Mouse (Mus musculus) CH12.LX (cell line): Measurements from ENCODE around the gene Ccdc115. TPM values are rescaled to one million over a fixed set of nuclear protein-coding genes. Genes with fewer than 3 reads are reported as not detected.
A peak's percentile ranks its signal among the peaks of the same experiment; 100 is the strongest.

Experiments
- DNase-seq: peaks from one replicate; pipeline ENCODE4 v3.0.0-alpha.2; 2013; ENCODE audit errors: extremely low read depth
- H3K27ac ChIP-seq: 2 replicates; pipeline ENCODE4 v1.5.1; 2012; ENCODE audit warnings: low read depth, mild to moderate bottlenecking, control low read depth, moderate library complexity; ENCODE audit not compliant: insufficient read depth
- H3K27me3 ChIP-seq: replicated peaks from 2 replicates; pipeline ENCODE3; 2012; ENCODE audit warnings: inconsistent platforms
- H3K36me3 ChIP-seq, 2 experiments: replicated peaks in 1 of 2; 2 replicates each; pipeline versions ENCODE3 to v1.6.1; 2012; ENCODE audit warnings: inconsistent platforms in 1 of 2, low read length in 1 of 2, mild to moderate bottlenecking in 1 of 2, mixed read lengths in 1 of 2, moderate library complexity in 1 of 2; ENCODE audit not compliant: control insufficient read depth in 1 of 2, insufficient read depth in 1 of 2
- H3K4me1 ChIP-seq, 2 experiments: 2 replicates each; pipeline ENCODE4 v1.6.1; 2012; ENCODE audit warnings: inconsistent platforms in 1 of 2, moderate library complexity in 1 of 2; ENCODE audit not compliant: insufficient read depth in 2 of 2, control insufficient read depth in 1 of 2
- H3K4me2 ChIP-seq: 2 replicates; pipeline ENCODE4 v1.6.1; 2012; ENCODE audit warnings: low read depth, mild to moderate bottlenecking, control low read depth; ENCODE audit not compliant: poor library complexity, insufficient read depth, severe bottlenecking
- H3K4me3 ChIP-seq, 3 experiments: fragments of 150-350 bp in 1 of 3; sonication (generic) in 1 of 3; replicated peaks in 1 of 3; 2 replicates each; pipeline versions ENCODE3 to v1.5.1; 2011 to 2012; ENCODE audit warnings: low read depth in 2 of 3, low read length in 2 of 3, mild to moderate bottlenecking in 2 of 3, moderate library complexity in 2 of 3, control low read depth in 1 of 3, improper control_type of control experiment in 1 of 3, inconsistent platforms in 1 of 3, mixed read lengths in 1 of 3; ENCODE audit not compliant: poor library complexity in 1 of 3
- H3K79me2 ChIP-seq: replicated peaks from 2 replicates; pipeline ENCODE4 v1.6.1; 2012; ENCODE audit warnings: mild to moderate bottlenecking, moderate library complexity; ENCODE audit not compliant: control insufficient read depth, poor library complexity, insufficient read depth, severe bottlenecking; ENCODE audit errors: extremely low read depth
- H3K9ac ChIP-seq: 2 replicates; pipeline ENCODE4 v1.6.1; 2012; ENCODE audit warnings: low read depth, mild to moderate bottlenecking, control low read depth, moderate library complexity; ENCODE audit not compliant: insufficient read depth
- H3K9me3 ChIP-seq: replicated peaks from 2 replicates; pipeline ENCODE3; 2012; ENCODE audit warnings: low read length, inconsistent platforms, mixed read lengths
- BHLHE40 ChIP-seq: IDR thresholded peaks from 2 replicates; pipeline ENCODE4 v1.6.1; 2011; ENCODE audit warnings: mild to moderate bottlenecking, low read depth, low read length, improper control_type of control experiment
- CHD1 ChIP-seq: IDR thresholded peaks from 2 replicates; pipeline ENCODE4 v1.6.1; 2012; ENCODE audit warnings: low read depth, low read length, improper control_type of control experiment, inconsistent platforms
- CHD2 ChIP-seq: IDR thresholded peaks from 2 replicates; pipeline ENCODE4 v1.6.1; 2011; ENCODE audit warnings: low read length, improper control_type of control experiment
- CTCF ChIP-seq, 2 experiments: IDR thresholded peaks in 1 of 2; conservative IDR thresholded peaks in 1 of 2; 2 replicates each; pipeline ENCODE4 v1.5.1; 2011 to 2012; ENCODE audit warnings: low read depth in 2 of 2, low read length in 2 of 2, improper control_type of control experiment in 1 of 2, inconsistent platforms in 1 of 2, mild to moderate bottlenecking in 1 of 2, moderate library complexity in 1 of 2
- E2F4 ChIP-seq: IDR thresholded peaks from 2 replicates; pipeline ENCODE4 v1.6.1; 2011; ENCODE audit warnings: low read depth, low read length, improper control_type of control experiment; ENCODE audit not compliant: insufficient replicate concordance
- ELF1 ChIP-seq: IDR thresholded peaks from 2 replicates; pipeline ENCODE4 v1.6.1; 2014; ENCODE audit warnings: low read depth, mild to moderate bottlenecking, inconsistent platforms, low read length, improper control_type of control experiment
- EP300 ChIP-seq: IDR thresholded peaks from 2 replicates; pipeline ENCODE4 v1.6.1; 2011; ENCODE audit warnings: low read length, improper control_type of control experiment
- ETS1 ChIP-seq: conservative IDR thresholded peaks from 2 replicates; pipeline ENCODE4 v1.6.1; 2012; ENCODE audit warnings: low read depth, mild to moderate bottlenecking, inconsistent platforms, low read length, improper control_type of control experiment, moderate library complexity
- IRF4 ChIP-seq: IDR thresholded peaks from 2 replicates; pipeline ENCODE4 v1.6.1; 2014; ENCODE audit warnings: low read depth, mild to moderate bottlenecking, inconsistent platforms, low read length, improper control_type of control experiment
- JUN ChIP-seq: IDR thresholded peaks from 2 replicates; pipeline ENCODE4 v1.6.1; 2011; ENCODE audit warnings: low read depth, mild to moderate bottlenecking, low read length, improper control_type of control experiment, moderate library complexity; ENCODE audit not compliant: insufficient read depth
- JUND ChIP-seq: conservative IDR thresholded peaks from 2 replicates; pipeline ENCODE4 v1.6.1; 2011; ENCODE audit warnings: low read depth, low read length, improper control_type of control experiment
- KAT2A ChIP-seq: IDR thresholded peaks from 2 replicates; pipeline ENCODE4 v1.6.1; 2012; ENCODE audit warnings: low read length, improper control_type of control experiment, inconsistent platforms; ENCODE audit not compliant: insufficient replicate concordance
- MAFK ChIP-seq: IDR thresholded peaks from 2 replicates; pipeline ENCODE4 v1.6.1; 2011; ENCODE audit warnings: low read length, improper control_type of control experiment; ENCODE audit not compliant: insufficient replicate concordance
- MAX ChIP-seq: IDR thresholded peaks from 2 replicates; pipeline ENCODE4 v1.6.1; 2011; ENCODE audit warnings: low read length, improper control_type of control experiment
- MAZ ChIP-seq: IDR thresholded peaks from 2 replicates; pipeline ENCODE4 v1.6.1; 2012; ENCODE audit warnings: low read depth, mild to moderate bottlenecking, inconsistent platforms, low read length, improper control_type of control experiment, moderate library complexity
- MXI1 ChIP-seq: IDR thresholded peaks from 2 replicates; pipeline ENCODE4 v1.6.1; 2011; ENCODE audit warnings: mild to moderate bottlenecking, low read depth, low read length, improper control_type of control experiment
- NELFE ChIP-seq: IDR thresholded peaks from 2 replicates; pipeline ENCODE4 v1.6.1; 2011; ENCODE audit warnings: low read depth, low read length, improper control_type of control experiment
- PAX5 ChIP-seq: IDR thresholded peaks from 2 replicates; pipeline ENCODE4 v1.6.1; 2012; ENCODE audit warnings: low read length, inconsistent platforms, mixed read lengths
- POLR2A ChIP-seq: IDR thresholded peaks from 2 replicates; pipeline ENCODE4 v1.6.1; 2011; ENCODE audit warnings: low read depth, mild to moderate bottlenecking, improper control_type of control experiment, low read length
- POLR2AphosphoS2 ChIP-seq: IDR thresholded peaks from 2 replicates; pipeline ENCODE4 v1.6.1; 2011; ENCODE audit warnings: low read depth, low read length, improper control_type of control experiment
- RAD21 ChIP-seq: IDR thresholded peaks from 2 replicates; pipeline ENCODE4 v1.6.1; 2011; ENCODE audit warnings: low read depth, mild to moderate bottlenecking, low read length, improper control_type of control experiment, moderate library complexity
- RCOR1 ChIP-seq: conservative IDR thresholded peaks from 2 replicates; pipeline ENCODE4 v1.6.1; 2012; ENCODE audit warnings: low read depth, mild to moderate bottlenecking, inconsistent platforms, low read length, improper control_type of control experiment
- SIN3A ChIP-seq: IDR thresholded peaks from 2 replicates; pipeline ENCODE4 v1.6.1; 2012; ENCODE audit warnings: low read length, improper control_type of control experiment, inconsistent platforms
- SMC3 ChIP-seq: IDR thresholded peaks from 2 replicates; pipeline ENCODE4 v1.6.1; 2011; ENCODE audit warnings: low read depth, low read length, improper control_type of control experiment
- TCF12 ChIP-seq: IDR thresholded peaks from 2 replicates; pipeline ENCODE4 v1.6.1; 2014; ENCODE audit warnings: low read depth, mild to moderate bottlenecking, inconsistent platforms, low read length, improper control_type of control experiment
- UBTF ChIP-seq: IDR thresholded peaks from 2 replicates; pipeline ENCODE4 v1.6.1; 2012; ENCODE audit warnings: low read depth, mild to moderate bottlenecking, inconsistent platforms, low read length, improper control_type of control experiment, moderate library complexity
- USF1 ChIP-seq: IDR thresholded peaks from 2 replicates; pipeline ENCODE4 v1.6.1; 2014; ENCODE audit warnings: low read depth, mild to moderate bottlenecking, inconsistent platforms, low read length, improper control_type of control experiment
- USF2 ChIP-seq: conservative IDR thresholded peaks from 2 replicates; pipeline ENCODE4 v1.6.1; 2011; ENCODE audit warnings: low read depth, low read length, improper control_type of control experiment
- ZKSCAN1 ChIP-seq: IDR thresholded peaks from 2 replicates; pipeline ENCODE4 v1.6.1; 2012; ENCODE audit warnings: low read depth, inconsistent platforms, low read length, improper control_type of control experiment, borderline replicate concordance
- ZMIZ1 ChIP-seq: IDR thresholded peaks from 2 replicates; pipeline ENCODE4 v1.6.1; 2012; ENCODE audit warnings: low read depth, mild to moderate bottlenecking, inconsistent platforms, low read length, improper control_type of control experiment
- ZNF384 ChIP-seq: IDR thresholded peaks from 2 replicates; pipeline ENCODE4 v1.6.1; 2012; ENCODE audit warnings: low read depth, low read length, improper control_type of control experiment, inconsistent platforms
- dilution Hi-C: fragments of 300-500 bp; cut with MboI; formaldehyde crosslinking; loops from 2 replicates; pipeline ENCODE4 v1.14.3; 2020; ENCODE audit warnings: low sequenced_read_pairs; ENCODE audit not compliant: extremely low pct_unique_long_range_greater_than_20kb, extremely low pct_ligation_motif_present
- in situ Hi-C: fragments of 300-500 bp; cut with MboI; formaldehyde crosslinking; loops from 3 replicates; pipeline ENCODE4 v1.14.3; 2019; ENCODE audit warnings: low sequenced_read_pairs, low pct_ligation_motif_present, low pct_unique_long_range_greater_than_20kb, mixed read lengths
- polyA plus RNA-seq: library from polyadenylated mRNA; unstranded; fragments of >175 nt; gene quantifications from 2 replicates; pipeline ENCODE4 v1.2.1, GENCODE M21; 2012; ENCODE audit warnings: low read depth; ENCODE audit not compliant: insufficient read length
- total RNA-seq, 2 experiments: library from RNA; depleted of rRNA; stranded (reverse); fragments of 300-350 nt in 1 of 2; fragments of >200 nt in 1 of 2; gene quantifications; 2 replicates each; pipeline ENCODE4 v1.2.3; 2012 to 2014

The Ccdc115 gene
- total and polyA plus RNA-seq, 3 experiments = 66.5 to 98.8 (median 96.3) TPM

- in situ Hi-C loops = no loop called here
- dilution Hi-C loops = no loop called here
- Histone ChIP-seq H3K36me3 (no peaks in the 10 kb centered on the region), H3K4me2 (peak overlapping the region; percentile 60), H3K4me1 (peaks cover 27 to 61% of the 10 kb centered on the region in 2 experiments), H3K27ac (peak overlapping the region; percentile 68), H3K9ac (no peak overlapping the region; the same call in 1 of the 2 replicates), H3K4me3 (peak overlapping the region in 2 of 3 experiments; percentile 24 to 29), H3K27me3 (peaks cover 1% of the 10 kb centered on the region), H3K9me3 (no peaks in the 10 kb centered on the region), H3K79me2 (no peaks in the 10 kb centered on the region)
- DNase-seq = no peak
- TF ChIP-seq UBTF = no peak
- TF ChIP-seq NELFE = peak; percentile 18; the same call in 1 of the 2 replicates
- peak; percentile 32 for TF ChIP-seq ETS1
- peak; percentile 44; the same call in 1 of the 2 replicates for TF ChIP-seq CHD2
- no peak; the same call in 1 of the 2 replicates for TF ChIP-seq RCOR1
- TF ChIP-seq MAX = peak; percentile 74
- peak; percentile 43; the same call in 1 of the 2 replicates for TF ChIP-seq MXI1
- 0 out of 2 replicates have a peak, but pooled peaks have one; percentile 52 for TF ChIP-seq MAZ
- TF ChIP-seq SMC3 = no peak
- TF ChIP-seq JUND = no peak
- TF ChIP-seq MAFK = peak; percentile 41; the same call in 1 of the 2 replicates
- peak; percentile 96 for TF ChIP-seq BHLHE40
- peak; percentile 95 for TF ChIP-seq ZNF384
- no peak for TF ChIP-seq E2F4
- TF ChIP-seq IRF4 = peak; percentile 61; the same call in 1 of the 2 replicates
Measured at GRCm38 (mm10) chr1:34464310-34464817, 24.9 kb upstream of the Ccdc115 start.

GRCm38 (mm10) chr1:34462766-34463165 is 23.3 kb upstream of the Ccdc115 start:
- no peaks in the 10 kb centered on the region for H3K79me2 ChIP-seq
- no peaks in the 10 kb centered on the region for H3K36me3 ChIP-seq
- H3K27me3 ChIP-seq = peaks cover 14% of the 10 kb centered on the region
- H3K9ac ChIP-seq = no peak overlapping the region
- no peak overlapping the region for H3K4me2 ChIP-seq
- peaks cover 21 to 58% of the 10 kb centered on the region in 2 experiments for H3K4me1 ChIP-seq
- H3K4me3 ChIP-seq = no peak overlapping the region
- peak; percentile 86 for DNase-seq
- H3K27ac ChIP-seq = no peak overlapping the region
- dilution Hi-C loops = no loop called here
- in situ Hi-C loops = no loop called here
- H3K9me3 ChIP-seq = no peaks in the 10 kb centered on the region
- TF ChIP-seq MAZ (peak; percentile 69), KAT2A (no peak), MAX (no peak), ZNF384 (no peak; the same call in 1 of the 2 replicates), CHD1 (no peak), EP300 (no peak), E2F4 (no peak), JUN (no peak), ETS1 (no peak), SIN3A (peak; percentile 32; the same call in 1 of the 2 replicates), POLR2A (no peak), USF2 (no peak), BHLHE40 (0 out of 2 replicates have a peak, but pooled peaks have one; percentile 17), RAD21 (peak; percentile 61), POLR2AphosphoS2 (no peak), MAFK (no peak), USF1 (no peak), UBTF (no peak), JUND (no peak), MXI1 (no peak), ELF1 (no peak), TCF12 (no peak), ZMIZ1 (no peak), PAX5 (no peak), CHD2 (no peak), CTCF (conservative IDR thresholded peaks at IDR 0.05 in 1 of 2, IDR thresholded peaks at IDR 0.05 in 1 of 2; ENCODE audit: low read depth in 2 of 2, low read length in 2 of 2) (peak in 1 of 2 experiments; percentile 78; a peak in 3 of 4 replicates), ZKSCAN1 (no peak)
